Mouse (Mus musculus) macrophage (primary cell): ENCODE data around the gene Bcl2. TPM values are rescaled to one million over a fixed set of nuclear protein-coding genes. Genes with fewer than 3 reads are reported as not detected.

ENCODE experiments used
- H3K27ac ChIP-seq: fragments of 350-480 bp; formaldehyde crosslinking; 2 replicates; pipeline ENCODE4 v1.9.0; 2021
- H3K36me3 ChIP-seq: fragments of 350-480 bp; formaldehyde crosslinking; 2 replicates; pipeline ENCODE4 v1.9.0; 2021; ENCODE audit errors: inconsistent target
- H3K4me3 ChIP-seq: fragments of 350-480 bp; formaldehyde crosslinking; 2 replicates; pipeline ENCODE4 v1.9.0; 2021; ENCODE audit errors: inconsistent target
- H3K79me2 ChIP-seq: fragments of 350-480 bp; formaldehyde crosslinking; 2 replicates; pipeline ENCODE4 v1.9.0; 2021; ENCODE audit errors: inconsistent target
- WGBS: methylation state at CpG from one replicate; pipeline ENCODE4 v1.1.7; 2026; ENCODE audit warnings: inconsistent platforms; ENCODE audit not compliant: missing documents; 5-methylcytosine and 5-hydroxymethylcytosine counted together
- polyA plus RNA-seq: library from polyadenylated mRNA; stranded (reverse); fragments of 250-400 nt; gene quantifications from 3 replicates; pipeline ENCODE4 v1.2.4, GENCODE M21; 2018; ENCODE audit warnings: inconsistent platforms

The Bcl2 gene
- polyA plus RNA-seq, 1 experiment from 2014 or later, result 3.0 TPM

GRCm38 (mm10) chr1:106700520-106701114 is 13.5 kb downstream of the Bcl2 start:
- Histone ChIP-seq H3K36me3 (no peaks in the 10 kb centered on the region), H3K27ac (no peak overlapping the region), H3K79me2 (peaks cover 4% of the 10 kb centered on the region; the same call in 1 of the 2 replicates), H3K4me3 (no peak overlapping the region)
- WGBS, result 77% methylated on average over 9 of the region's 9 CpGs

GRCm38 (mm10) chr1:106696472-106696871 is 17.6 kb downstream of the Bcl2 start:
- H3K27ac ChIP-seq, result peak overlapping the region; percentile 62; the same call in 1 of the 2 replicates
- H3K36me3 ChIP-seq, result no peaks in the 10 kb centered on the region
- H3K79me2 ChIP-seq, result peaks cover 8% of the 10 kb centered on the region; the same call in 1 of the 2 replicates
- H3K4me3 ChIP-seq, result no peak overlapping the region
- 98% methylated on average over 5 of the region's 5 CpGs for WGBS

GRCm38 (mm10) chr1:106695649-106696048 is 18.4 kb downstream of the Bcl2 start:
- no peak overlapping the region for H3K4me3 ChIP-seq
- 0% methylated on average over 4 of the region's 4 CpGs for WGBS
- H3K79me2 ChIP-seq, result peaks cover 8% of the 10 kb centered on the region; the same call in 1 of the 2 replicates
- H3K36me3 ChIP-seq, result no peaks in the 10 kb centered on the region
- peak overlapping the region; percentile 62 for H3K27ac ChIP-seq

GRCm38 (mm10) chr1:106694316-106694715 is 19.8 kb downstream of the Bcl2 start:
- Histone ChIP-seq H3K36me3 (no peaks in the 10 kb centered on the region), H3K79me2 (peaks cover 8% of the 10 kb centered on the region; the same call in 1 of the 2 replicates), H3K27ac (no peak overlapping the region), H3K4me3 (no peak overlapping the region)
- WGBS, result 98% methylated on average over 6 of the region's 6 CpGs

GRCm38 (mm10) chr1:106692599-106692998 is 21.5 kb downstream of the Bcl2 start:
- Histone ChIP-seq H3K4me3 (no peak overlapping the region), H3K79me2 (peaks cover 8% of the 10 kb centered on the region; the same call in 1 of the 2 replicates), H3K36me3 (no peaks in the 10 kb centered on the region), H3K27ac (no peak overlapping the region)

GRCm38 (mm10) chr1:106690887-106691286 is 23.2 kb downstream of the Bcl2 start:
- H3K36me3 ChIP-seq, result no peaks in the 10 kb centered on the region
- no peak overlapping the region for H3K27ac ChIP-seq
- peaks cover 8% of the 10 kb centered on the region; the same call in 1 of the 2 replicates for H3K79me2 ChIP-seq
- WGBS, result 98% methylated on average over 6 of the region's 6 CpGs
- H3K4me3 ChIP-seq, result no peak overlapping the region

GRCm38 (mm10) chr1:106688161-106688516 is 25.9 kb downstream of the Bcl2 start:
- Histone ChIP-seq H3K4me3 (no peak overlapping the region), H3K27ac (no peak overlapping the region)
- 32% methylated on average over 5 of the region's 5 CpGs for WGBS

GRCm38 (mm10) chr1:106687435-106688160 is 26.5 kb downstream of the Bcl2 start:
- Histone ChIP-seq H3K27ac (no peak overlapping the region), H3K36me3 (no peaks in the 10 kb centered on the region), H3K4me3 (no peak overlapping the region), H3K79me2 (no peaks in the 10 kb centered on the region; the same call in 1 of the 2 replicates)
- 77% methylated on average over 18 of the region's 18 CpGs for WGBS

More at GRCm38 (mm10) chr1:106688161-106688516, 25.9 kb downstream of the Bcl2 start:
- Histone ChIP-seq H3K36me3 (no peaks in the 10 kb centered on the region), H3K79me2 (peaks cover 2% of the 10 kb centered on the region; the same call in 1 of the 2 replicates)

GRCm38 (mm10) chr1:106685702-106686101 is 28.4 kb downstream of the Bcl2 start:
- Histone ChIP-seq H3K36me3 (no peaks in the 10 kb centered on the region), H3K4me3 (no peak overlapping the region), H3K27ac (no peak overlapping the region), H3K79me2 (no peaks in the 10 kb centered on the region; the same call in 1 of the 2 replicates)
- WGBS, result 100% methylated on average over 2 of the region's 2 CpGs

GRCm38 (mm10) chr1:106684546-106684945 is 29.5 kb downstream of the Bcl2 start:
- Histone ChIP-seq H3K79me2 (no peaks in the 10 kb centered on the region; the same call in 1 of the 2 replicates), H3K27ac (no peak overlapping the region), H3K36me3 (no peaks in the 10 kb centered on the region), H3K4me3 (no peak overlapping the region)
- 86% methylated on average over 3 of the region's 3 CpGs for WGBS

- Histone ChIP-seq H3K36me3 (no peaks in the 10 kb centered on the region), H3K79me2 (no peaks in the 10 kb centered on the region; the same call in 1 of the 2 replicates), H3K27ac (no peak overlapping the region), H3K4me3 (no peak overlapping the region)
- WGBS, result 100% methylated on average over 3 of the region's 3 CpGs
These were observed 31.2 kb downstream of the Bcl2 start for GRCm38 (mm10) chr1:106682829-106683228.

GRCm38 (mm10) chr1:106679800-106680515 is 34.1 kb downstream of the Bcl2 start:
- Histone ChIP-seq H3K27ac (no peak overlapping the region), H3K79me2 (no peaks in the 10 kb centered on the region; the same call in 1 of the 2 replicates), H3K4me3 (no peak overlapping the region), H3K36me3 (no peaks in the 10 kb centered on the region)
- WGBS, result 97% methylated on average over 6 of the region's 6 CpGs

GRCm38 (mm10) chr1:106678060-106678478 is 36.0 kb downstream of the Bcl2 start:
- WGBS, result 41% methylated on average over 5 of the region's 5 CpGs
- no peak overlapping the region for H3K27ac ChIP-seq

GRCm38 (mm10) chr1:106666140-106667088 is 47.7 kb downstream of the Bcl2 start:
- no peak overlapping the region for H3K4me3 ChIP-seq
- no peaks in the 10 kb centered on the region; the same call in 1 of the 2 replicates for H3K79me2 ChIP-seq
- no peak overlapping the region for H3K27ac ChIP-seq
- no peaks in the 10 kb centered on the region for H3K36me3 ChIP-seq
- 80% methylated on average over 8 of the region's 8 CpGs for WGBS

More at GRCm38 (mm10) chr1:106678060-106678478, 36.0 kb downstream of the Bcl2 start:
- no peaks in the 10 kb centered on the region for H3K36me3 ChIP-seq
- H3K79me2 ChIP-seq, result no peaks in the 10 kb centered on the region; the same call in 1 of the 2 replicates
- H3K4me3 ChIP-seq, result no peak overlapping the region
